Mouse (Mus musculus): Measurements from ENCODE around the gene Tbck. TPM values are rescaled to one million over a fixed set of nuclear protein-coding genes. Genes with fewer than 3 reads are reported as not detected.

Gene Tbck
- polyA plus RNA-seq, 1 experiment from 2014 or later, result 8.5 TPM

GRCm38 (mm10) chr3:132704216-132704615 lies 20.3 kb downstream of the Tbck start:
- H3K4me3 ChIP-seq (ENCODE audit: low read depth, low read length), result no peak overlapping the region
- H3K4me1 ChIP-seq (replicated peaks; ENCODE audit: control insufficient read depth, insufficient read depth), result no peaks in the 10 kb centered on the region
- H3K27ac ChIP-seq (replicated peaks), result no peak overlapping the region
- no peak overlapping the region for H3K9ac ChIP-seq (ENCODE audit: low read length)
- DNase-seq (ENCODE audit: low spot score) (no peak), ATAC-seq (ENCODE audit: low FRiP score, low TSS enrichment) (no peak)
- H3K27me3 ChIP-seq (ENCODE audit: control insufficient read depth, insufficient read depth, low read length), result no peaks in the 10 kb centered on the region
- TF ChIP-seq CTCF (IDR thresholded peaks at IDR 0.05; ENCODE audit: low read depth) (no peak), EP300 (optimal IDR thresholded peaks at IDR 0.05) (no peak)
- no peak overlapping the region for H3K4me2 ChIP-seq (replicated peaks; ENCODE audit: low read depth)
- no peaks in the 10 kb centered on the region for H3K9me3 ChIP-seq (ENCODE audit: control insufficient read depth, low read length)
- WGBS, result 81% methylated on average over 3 of the region's 3 CpGs
- 0 out of 2 replicates have a peak, but pooled peaks cover under 1% of the 10 kb centered on the region for H3K36me3 ChIP-seq (ENCODE audit: control insufficient read depth, insufficient read depth, low read length)

GRCm38 (mm10) chr3:132706977-132707376 lies 23.0 kb downstream of the Tbck start:
- TF ChIP-seq CTCF (IDR thresholded peaks at IDR 0.05; ENCODE audit: low read depth) (no peak), EP300 (optimal IDR thresholded peaks at IDR 0.05) (no peak)
- no peak overlapping the region for H3K9ac ChIP-seq (ENCODE audit: low read length)
- no peaks in the 10 kb centered on the region for H3K9me3 ChIP-seq (ENCODE audit: control insufficient read depth, low read length)
- H3K27ac ChIP-seq (replicated peaks), result no peak overlapping the region
- no peaks in the 10 kb centered on the region for H3K4me1 ChIP-seq (replicated peaks; ENCODE audit: control insufficient read depth, insufficient read depth)
- no peak for DNase-seq (ENCODE audit: low spot score)
- ATAC-seq (ENCODE audit: low FRiP score, low TSS enrichment), result no peak
- H3K4me2 ChIP-seq (replicated peaks; ENCODE audit: low read depth), result no peak overlapping the region
- H3K4me3 ChIP-seq (ENCODE audit: low read depth, low read length), result no peak overlapping the region
- no peaks in the 10 kb centered on the region for H3K36me3 ChIP-seq (ENCODE audit: control insufficient read depth, insufficient read depth, low read length)
- H3K27me3 ChIP-seq (ENCODE audit: control insufficient read depth, insufficient read depth, low read length), result no peaks in the 10 kb centered on the region
- WGBS, result 81% methylated on average over 4 of the region's 4 CpGs

GRCm38 (mm10) chr3:132713913-132714312 lies 30.0 kb downstream of the Tbck start:
- 46% methylated on average over 5 of the region's 5 CpGs for WGBS
- Histone ChIP-seq H3K4me1 (replicated peaks; ENCODE audit: control insufficient read depth, insufficient read depth) (no peaks in the 10 kb centered on the region), H3K4me3 (ENCODE audit: low read depth, low read length) (no peak overlapping the region), H3K27ac (replicated peaks) (no peak overlapping the region), H3K9me3 (ENCODE audit: control insufficient read depth, low read length) (no peaks in the 10 kb centered on the region), H3K9ac (ENCODE audit: low read length) (no peak overlapping the region), H3K36me3 (ENCODE audit: control insufficient read depth, insufficient read depth, low read length) (no peaks in the 10 kb centered on the region), H3K27me3 (ENCODE audit: control insufficient read depth, insufficient read depth, low read length) (no peaks in the 10 kb centered on the region), H3K4me2 (replicated peaks; ENCODE audit: low read depth) (no peak overlapping the region)
- ATAC-seq (ENCODE audit: low FRiP score, low TSS enrichment), result no peak
- TF ChIP-seq EP300 (optimal IDR thresholded peaks at IDR 0.05) (no peak), CTCF (IDR thresholded peaks at IDR 0.05; ENCODE audit: low read depth) (no peak)
- no peak for DNase-seq (ENCODE audit: low spot score)

GRCm38 (mm10) chr3:132717316-132717715 lies 33.4 kb downstream of the Tbck start:
- DNase-seq (ENCODE audit: low spot score) (no peak), ATAC-seq (ENCODE audit: low FRiP score, low TSS enrichment) (no peak)
- 95% methylated on average over 4 of the region's 4 CpGs for WGBS
- TF ChIP-seq EP300 (optimal IDR thresholded peaks at IDR 0.05), result no peak
- TF ChIP-seq CTCF (IDR thresholded peaks at IDR 0.05; ENCODE audit: low read depth), result no peak
- H3K27ac ChIP-seq (replicated peaks), result no peak overlapping the region
- H3K27me3 ChIP-seq (ENCODE audit: control insufficient read depth, insufficient read depth, low read length), result no peaks in the 10 kb centered on the region
- no peak overlapping the region for H3K9ac ChIP-seq (ENCODE audit: low read length)
- H3K4me3 ChIP-seq (ENCODE audit: low read depth, low read length), result no peak overlapping the region
- H3K4me2 ChIP-seq (replicated peaks; ENCODE audit: low read depth), result no peak overlapping the region
- no peaks in the 10 kb centered on the region for H3K9me3 ChIP-seq (ENCODE audit: control insufficient read depth, low read length)
- H3K4me1 ChIP-seq (replicated peaks; ENCODE audit: control insufficient read depth, insufficient read depth), result no peaks in the 10 kb centered on the region
- no peaks in the 10 kb centered on the region for H3K36me3 ChIP-seq (ENCODE audit: control insufficient read depth, insufficient read depth, low read length)

GRCm38 (mm10) chr3:132724326-132724725 lies 40.4 kb downstream of the Tbck start:
- ATAC-seq (ENCODE audit: low FRiP score, low TSS enrichment), result no peak
- 83% methylated on average over 3 of the region's 3 CpGs for WGBS
- Histone ChIP-seq H3K9ac (ENCODE audit: low read length) (no peak overlapping the region), H3K27ac (replicated peaks) (no peak overlapping the region), H3K4me1 (replicated peaks; ENCODE audit: control insufficient read depth, insufficient read depth) (no peaks in the 10 kb centered on the region), H3K27me3 (ENCODE audit: control insufficient read depth, insufficient read depth, low read length) (no peaks in the 10 kb centered on the region), H3K4me3 (ENCODE audit: low read depth, low read length) (no peak overlapping the region), H3K4me2 (replicated peaks; ENCODE audit: low read depth) (no peak overlapping the region), H3K36me3 (ENCODE audit: control insufficient read depth, insufficient read depth, low read length) (peaks cover 3% of the 10 kb centered on the region; the same call in 1 of the 2 replicates), H3K9me3 (ENCODE audit: control insufficient read depth, low read length) (no peaks in the 10 kb centered on the region)
- DNase-seq (ENCODE audit: low spot score), result no peak
- TF ChIP-seq EP300 (optimal IDR thresholded peaks at IDR 0.05) (no peak), CTCF (IDR thresholded peaks at IDR 0.05; ENCODE audit: low read depth) (no peak)

GRCm38 (mm10) chr3:132744287-132745146 lies 60.6 kb downstream of the Tbck start:
- H3K36me3 ChIP-seq (ENCODE audit: control insufficient read depth, insufficient read depth, low read length), result peaks cover 4% of the 10 kb centered on the region; the same call in 1 of the 2 replicates
- DNase-seq (ENCODE audit: low spot score) (no peak), ATAC-seq (ENCODE audit: low FRiP score, low TSS enrichment) (no peak)
- H3K9ac ChIP-seq (ENCODE audit: low read length), result no peak overlapping the region
- WGBS, result 74% methylated on average over 10 of the region's 10 CpGs
- H3K4me1 ChIP-seq (replicated peaks; ENCODE audit: control insufficient read depth, insufficient read depth), result no peaks in the 10 kb centered on the region
- no peaks in the 10 kb centered on the region for H3K9me3 ChIP-seq (ENCODE audit: control insufficient read depth, low read length)
- H3K27ac ChIP-seq (replicated peaks), result no peak overlapping the region
- TF ChIP-seq EP300 (optimal IDR thresholded peaks at IDR 0.05), result no peak
- TF ChIP-seq CTCF (IDR thresholded peaks at IDR 0.05; ENCODE audit: low read depth), result no peak
- no peaks in the 10 kb centered on the region for H3K27me3 ChIP-seq (ENCODE audit: control insufficient read depth, insufficient read depth, low read length)
- H3K4me3 ChIP-seq (ENCODE audit: low read depth, low read length), result no peak overlapping the region
- H3K4me2 ChIP-seq (replicated peaks; ENCODE audit: low read depth), result no peak overlapping the region
